Mouse (Mus musculus) liver, embryonic 11.5 days (tissue): Measurements from ENCODE around the gene Fam83d. TPM values are rescaled to one million over a fixed set of nuclear protein-coding genes. Genes with fewer than 3 reads are reported as not detected.

Source experiments
- ATAC-seq: fragments of 200-750 bp; cut with Nextera tagmentation; replicated peaks from 2 replicates; pipeline ENCODE4 v1.8.0; 2017; ENCODE audit warnings: moderate number of reproducible peaks, mild to moderate bottlenecking, moderate TSS enrichment, moderate library complexity; ENCODE audit not compliant: low FRiP score
- DNase-seq: peaks from one replicate; pipeline ENCODE4 v3.0.0-alpha.2; 2017; ENCODE audit warnings: low spot score
- H3K27ac ChIP-seq: fragments of 300-500 bp; sonication (generic); 2 replicates; pipeline ENCODE4 v1.5.1; 2014; ENCODE audit warnings: mild to moderate bottlenecking, low read depth, low read length, control low read depth
- H3K27me3 ChIP-seq: fragments of 300-500 bp; sonication (generic); replicated peaks from 2 replicates; pipeline ENCODE4 v1.6.1; 2014; ENCODE audit warnings: low read length, mixed read lengths; ENCODE audit not compliant: control insufficient read depth, insufficient read depth
- H3K36me3 ChIP-seq: fragments of 300-500 bp; sonication (generic); 2 replicates; pipeline ENCODE4 v1.6.1; 2014; ENCODE audit warnings: mild to moderate bottlenecking, low read length, moderate library complexity, mixed read lengths; ENCODE audit not compliant: control insufficient read depth, insufficient read depth
- H3K4me1 ChIP-seq: fragments of 300-500 bp; sonication (generic); replicated peaks from 2 replicates; pipeline ENCODE4 v1.6.1; 2014; ENCODE audit warnings: low read length, mixed read lengths; ENCODE audit not compliant: control insufficient read depth, insufficient read depth
- H3K4me2 ChIP-seq: fragments of 300-500 bp; sonication (generic); 2 replicates; pipeline ENCODE4 v1.6.1; 2014; ENCODE audit warnings: mild to moderate bottlenecking, control low read depth, moderate library complexity
- H3K4me3 ChIP-seq: fragments of 300-500 bp; sonication (generic); 2 replicates; pipeline ENCODE4 v1.5.1; 2014; ENCODE audit warnings: low read depth, low read length, control low read depth
- H3K9ac ChIP-seq: fragments of 300-500 bp; sonication (generic); 2 replicates; pipeline ENCODE4 v1.6.1; 2014; ENCODE audit warnings: low read depth, low read length, control low read depth
- H3K9me3 ChIP-seq: fragments of 300-500 bp; sonication (generic); 2 replicates; pipeline ENCODE4 v1.6.1; 2016; ENCODE audit warnings: low read length, inconsistent platforms, mixed read lengths; ENCODE audit not compliant: control insufficient read depth
- WGBS: fragments of 180-500 bp; shearing (Covaris S2); extraction: QIAGEN DNeasy Blood & Tissue Kit; methylation state at CpG from one replicate; pipeline ENCODE4 v1.1.7; 2014; 5-methylcytosine and 5-hydroxymethylcytosine counted together
- polyA plus RNA-seq: library from polyadenylated mRNA; unstranded; fragments of >200 nt; fragmentation: Nextera tagmentation; extraction: Ambion mirVana; gene quantifications from 2 replicates; pipeline ENCODE4 v1.2.1, GENCODE M21; 2014

Fam83d gene
- 27.9 and 28.1 TPM in 2 replicates for polyA plus RNA-seq

DNA sequence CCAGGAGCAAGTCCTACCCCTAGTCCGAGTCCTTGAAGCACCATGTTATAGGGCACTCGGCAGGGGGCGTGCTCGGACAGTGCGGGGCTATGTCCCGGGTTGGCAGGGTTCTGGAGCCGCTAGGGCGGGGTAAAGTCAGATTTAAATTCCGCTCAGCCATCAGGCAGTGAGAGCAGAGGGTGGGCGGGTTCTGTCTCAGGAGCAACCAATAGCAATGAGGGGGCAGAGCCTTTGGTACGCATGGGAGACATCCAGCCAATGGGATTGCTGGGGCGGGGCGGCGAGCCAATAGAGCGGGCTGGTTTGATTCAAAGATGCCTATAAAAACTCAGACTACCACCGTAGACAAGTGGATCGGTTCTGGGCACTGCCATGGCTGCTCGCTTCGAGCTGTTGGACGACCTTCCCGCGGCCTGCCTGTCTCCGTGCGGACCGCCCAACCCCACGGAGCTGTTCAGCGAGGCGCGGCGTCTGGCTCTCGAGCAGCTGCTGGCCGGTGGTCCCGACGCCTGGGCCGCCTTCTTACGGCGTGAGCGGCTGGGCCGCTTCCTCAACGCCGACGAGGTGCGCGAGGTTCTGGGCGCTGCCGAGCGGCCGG lies at the start of gene Fam83d:
Gene Fam83d (plus strand): TSS at position 352 of the 598 bp plus-strand sequence.
- DNase-seq: peak; percentile 87
- H3K4me1 ChIP-seq: peaks cover 27% of the 10 kb centered on the region
- H3K4me2 ChIP-seq: peak within 1 kb of the TSS; percentile 96
- peak; percentile 94 for ATAC-seq
- H3K4me3 ChIP-seq: peak within 1 kb of the TSS; percentile 86
- H3K36me3 ChIP-seq: 0 out of 2 replicates have a peak, but pooled peaks cover 3% of the 10 kb centered on the region
- whole genome bisulfite sequencing: under 1% methylated on average over 48 of the region's 48 CpGs
- no peaks in the 10 kb centered on the region for H3K9me3 ChIP-seq
- H3K27ac ChIP-seq: peak within 1 kb of the TSS; percentile 97
- 0 out of 2 replicates have a peak, but pooled peaks cover 2% of the 10 kb centered on the region for H3K27me3 ChIP-seq
- peak within 1 kb of the TSS; percentile 87 for H3K9ac ChIP-seq

GRCm38 (mm10) chr2:158718816-158719549 lies 48.9 kb upstream of the Fam83d start:
- no peak for DNase-seq
- Histone ChIP-seq H3K4me1 (peaks cover 13% of the 10 kb centered on the region), H3K27ac (no peak overlapping the region), H3K27me3 (no peaks in the 10 kb centered on the region; the same call in 1 of the 2 replicates), H3K4me3 (no peak overlapping the region), H3K4me2 (no peak overlapping the region), H3K9me3 (no peaks in the 10 kb centered on the region), H3K36me3 (no peaks in the 10 kb centered on the region), H3K9ac (no peak overlapping the region)
- ATAC-seq: no peak
- WGBS: 70% methylated on average over 12 of the region's 12 CpGs

DNA sequence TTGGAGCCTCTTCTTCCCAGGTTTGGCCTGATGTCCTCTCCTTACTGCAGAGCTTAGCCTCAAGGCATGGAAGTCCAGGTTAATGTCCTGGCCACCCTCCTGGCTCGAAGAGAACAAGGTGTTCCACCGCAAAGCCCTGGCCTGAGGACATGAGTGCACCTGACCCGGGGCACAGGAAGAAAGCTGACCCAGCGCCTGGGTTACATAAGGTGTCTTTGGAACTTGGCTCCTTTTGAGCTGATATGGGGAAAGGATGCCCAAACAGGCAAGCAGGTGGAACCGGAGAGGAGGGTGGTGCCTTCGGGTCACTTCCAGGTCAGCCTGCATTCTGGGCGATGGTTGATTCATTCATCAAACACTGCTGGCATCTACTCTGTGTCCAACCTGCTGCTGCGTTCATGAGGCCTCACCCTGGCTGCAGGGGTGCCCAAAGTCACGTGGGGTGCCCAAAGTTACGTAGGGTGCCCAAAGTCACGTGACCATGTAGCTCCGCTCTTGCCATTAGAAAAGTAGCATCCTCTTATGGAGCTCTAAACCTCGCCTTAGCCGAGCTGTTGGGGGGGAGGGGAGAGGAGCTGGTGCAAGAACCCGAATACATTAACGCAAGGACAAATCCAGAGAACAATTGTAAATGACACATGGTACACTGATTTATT lies 47.0 kb upstream of the Fam83d start:
- no peak for ATAC-seq
- Histone ChIP-seq H3K4me1 (peaks cover 15% of the 10 kb centered on the region), H3K27me3 (no peaks in the 10 kb centered on the region; the same call in 1 of the 2 replicates), H3K9me3 (no peaks in the 10 kb centered on the region), H3K4me3 (no peak overlapping the region), H3K27ac (no peak overlapping the region), H3K9ac (no peak overlapping the region), H3K36me3 (no peaks in the 10 kb centered on the region), H3K4me2 (no peak overlapping the region)
- DNase-seq: no peak
- WGBS: 77% methylated on average over 16 of the region's 16 CpGs

DNA sequence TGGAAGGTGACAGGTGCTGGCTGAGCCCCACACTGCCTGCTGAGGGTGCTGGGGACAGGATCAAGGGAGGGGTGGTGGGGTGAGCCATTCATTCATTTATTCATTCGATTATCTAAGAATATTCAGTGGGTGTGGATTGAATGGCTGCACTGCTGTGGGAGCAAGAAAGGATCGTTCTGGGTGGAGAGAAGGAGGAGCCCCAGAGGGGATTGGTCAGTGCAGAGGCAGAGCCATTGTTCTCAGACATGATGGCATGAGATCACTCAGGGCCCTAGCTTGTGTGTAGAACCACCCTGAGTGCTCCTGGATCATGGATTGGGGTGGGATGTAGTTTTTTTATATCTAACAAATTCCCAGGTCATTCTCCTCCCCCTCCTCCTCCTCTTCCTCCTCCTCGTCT lies 46.4 kb upstream of the Fam83d start:
- 55% methylated on average over 3 of the region's 3 CpGs for WGBS
- Histone ChIP-seq H3K27ac (no peak overlapping the region), H3K36me3 (no peaks in the 10 kb centered on the region), H3K4me2 (no peak overlapping the region), H3K4me1 (peaks cover 15% of the 10 kb centered on the region), H3K4me3 (no peak overlapping the region), H3K9ac (no peak overlapping the region), H3K9me3 (no peaks in the 10 kb centered on the region), H3K27me3 (no peaks in the 10 kb centered on the region; the same call in 1 of the 2 replicates)
- no peak for ATAC-seq
- DNase-seq: no peak

DNA sequence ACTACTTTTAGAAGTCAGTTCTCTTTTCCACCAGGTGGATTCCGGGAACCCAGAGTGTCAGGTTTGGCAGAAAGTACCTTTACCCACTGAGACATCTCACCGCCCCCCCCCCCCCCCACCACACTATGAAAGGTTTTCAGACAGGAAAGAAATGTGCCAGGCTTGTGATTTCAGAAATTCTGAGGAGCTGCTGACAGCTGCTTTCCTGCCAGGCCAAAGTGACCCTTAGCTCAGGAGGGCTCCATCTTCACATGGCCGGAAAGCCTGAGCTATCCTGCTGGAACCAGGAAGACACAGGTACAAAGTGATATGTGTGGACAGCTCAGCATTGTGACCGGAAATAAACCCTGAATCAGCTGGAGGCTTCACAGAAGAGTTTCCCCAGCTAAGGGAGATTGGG lies 45.8 kb upstream of the Fam83d start:
- Histone ChIP-seq H3K9ac (no peak overlapping the region), H3K9me3 (no peaks in the 10 kb centered on the region), H3K36me3 (no peaks in the 10 kb centered on the region), H3K4me3 (no peak overlapping the region), H3K27me3 (no peaks in the 10 kb centered on the region; the same call in 1 of the 2 replicates), H3K4me1 (peaks cover 15% of the 10 kb centered on the region), H3K4me2 (no peak overlapping the region), H3K27ac (no peak overlapping the region)
- no peak for DNase-seq
- no peak for ATAC-seq
- WGBS: 69% methylated on average over 4 of the region's 4 CpGs

DNA sequence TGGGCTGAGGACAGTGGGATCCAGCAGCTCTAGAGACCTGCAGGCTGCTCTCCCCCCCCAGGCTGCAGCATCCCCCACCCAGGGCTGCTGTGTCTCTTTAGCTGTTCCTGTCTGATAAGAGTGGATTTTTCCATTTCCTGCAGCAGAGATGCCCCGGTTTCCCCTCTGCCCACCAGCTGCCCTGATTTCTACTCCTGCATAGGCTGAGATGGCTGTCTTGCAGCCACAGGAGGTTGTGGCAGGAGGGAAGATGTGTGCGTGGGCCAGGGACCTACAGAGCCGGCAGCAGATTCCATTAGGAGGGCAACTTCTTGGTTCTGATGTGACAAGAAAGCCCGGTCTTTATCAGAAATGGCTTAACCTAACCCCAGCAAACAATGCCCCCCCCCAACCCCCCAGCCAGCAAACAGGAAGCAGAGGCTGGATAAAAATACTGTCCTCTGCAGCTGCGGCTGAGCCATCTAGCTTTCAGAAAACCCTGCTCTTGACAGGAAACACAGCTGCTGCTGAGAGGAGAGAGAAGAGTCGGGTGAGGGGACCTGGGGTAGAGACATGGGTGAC lies 44.8 kb upstream of the Fam83d start:
- no peaks in the 10 kb centered on the region; the same call in 1 of the 2 replicates for H3K27me3 ChIP-seq
- no peaks in the 10 kb centered on the region for H3K36me3 ChIP-seq
- peaks cover 15% of the 10 kb centered on the region for H3K4me1 ChIP-seq
- H3K27ac ChIP-seq: no peak overlapping the region; the same call in 1 of the 2 replicates
- H3K4me3 ChIP-seq: no peak overlapping the region
- 12% methylated on average over 6 of the region's 6 CpGs for WGBS
- no peak; the same call in 1 of the 2 replicates for ATAC-seq
- no peak overlapping the region; the same call in 1 of the 2 replicates for H3K4me2 ChIP-seq
- no peak overlapping the region for H3K9ac ChIP-seq
- peak; percentile 37 for DNase-seq
- H3K9me3 ChIP-seq: no peaks in the 10 kb centered on the region

DNA sequence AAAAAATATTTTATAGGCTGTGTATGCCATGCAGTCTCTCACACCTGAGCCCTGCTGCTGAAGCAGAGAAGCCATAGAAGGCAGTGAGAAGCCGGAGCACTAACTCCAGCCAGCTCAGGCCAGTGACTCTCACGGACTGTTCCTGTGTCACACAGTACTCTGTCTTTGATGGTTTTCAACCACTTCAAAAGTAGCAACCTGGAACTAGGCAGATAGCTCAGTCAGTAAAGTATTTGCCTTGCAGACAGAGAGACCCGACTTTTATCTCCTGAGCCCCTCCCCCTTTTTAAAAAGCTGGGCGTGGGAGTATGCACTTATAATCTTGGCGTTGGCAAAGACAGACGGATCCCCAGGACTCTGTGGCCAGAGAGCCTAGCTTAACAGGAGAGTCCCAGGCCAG lies 44.1 kb upstream of the Fam83d start:
- Histone ChIP-seq H3K4me3 (no peak overlapping the region), H3K36me3 (no peaks in the 10 kb centered on the region), H3K9ac (no peak overlapping the region), H3K27me3 (no peaks in the 10 kb centered on the region; the same call in 1 of the 2 replicates), H3K4me2 (no peak overlapping the region), H3K27ac (no peak overlapping the region), H3K9me3 (no peaks in the 10 kb centered on the region), H3K4me1 (peaks cover 15% of the 10 kb centered on the region)
- WGBS: 14% methylated on average over 6 of the region's 6 CpGs
- ATAC-seq: no peak
- DNase-seq: no peak

GRCm38 (mm10) chr2:158726252-158726651 lies 41.6 kb upstream of the Fam83d start:
- Histone ChIP-seq H3K4me3 (no peak overlapping the region), H3K36me3 (no peaks in the 10 kb centered on the region), H3K4me1 (peaks cover 15% of the 10 kb centered on the region), H3K27me3 (no peaks in the 10 kb centered on the region; the same call in 1 of the 2 replicates), H3K9ac (no peak overlapping the region), H3K27ac (no peak overlapping the region), H3K9me3 (no peaks in the 10 kb centered on the region), H3K4me2 (no peak overlapping the region)
- DNase-seq: no peak
- WGBS: 68% methylated on average over 6 of the region's 6 CpGs
- ATAC-seq: no peak
